Mouse (Mus musculus) limb, embryonic 11.5 days (tissue): ENCODE data around the gene Ppil3. TPM values are rescaled to one million over a fixed set of nuclear protein-coding genes. Genes with fewer than 3 reads are reported as not detected.

Source experiments
- ATAC-seq: fragments of 200-750 bp; cut with Nextera tagmentation; 2 replicates; pipeline ENCODE4 v1.8.0; 2017; ENCODE audit warnings: low read depth; ENCODE audit not compliant: insufficient number of reproducible peaks, low FRiP score, low TSS enrichment
- DNase-seq: peaks from one replicate; pipeline ENCODE4 v3.0.0-alpha.2; 2015; ENCODE audit warnings: low spot score
- H3K27ac ChIP-seq: fragments of 300-500 bp; sonication (generic); replicated peaks from 2 replicates; pipeline ENCODE4 v1.5.1; 2014; ENCODE audit warnings: low read depth, mild to moderate bottlenecking, low read length
- H3K27me3 ChIP-seq: fragments of 300-500 bp; sonication (generic); 2 replicates; pipeline ENCODE4 v1.6.1; 2014; ENCODE audit warnings: mild to moderate bottlenecking, low read length, mixed read lengths; ENCODE audit not compliant: control insufficient read depth, insufficient read depth
- H3K36me3 ChIP-seq: fragments of 300-500 bp; sonication (generic); 2 replicates; pipeline ENCODE4 v1.6.1; 2014; ENCODE audit warnings: mild to moderate bottlenecking, low read length, moderate library complexity, mixed read lengths; ENCODE audit not compliant: control insufficient read depth, insufficient read depth
- H3K4me1 ChIP-seq: fragments of 300-500 bp; sonication (generic); 2 replicates; pipeline ENCODE4 v1.6.1; 2014; ENCODE audit warnings: low read length, mixed read lengths; ENCODE audit not compliant: control insufficient read depth, insufficient read depth
- H3K4me2 ChIP-seq: fragments of 300-500 bp; sonication (generic); 2 replicates; pipeline ENCODE4 v1.6.1; 2014; ENCODE audit warnings: low read depth, mild to moderate bottlenecking, moderate library complexity; ENCODE audit not compliant: severe bottlenecking
- H3K4me3 ChIP-seq: fragments of 300-500 bp; sonication (generic); 2 replicates; pipeline ENCODE4 v1.5.1; 2014; ENCODE audit warnings: low read depth, low read length
- H3K9ac ChIP-seq: fragments of 300-500 bp; sonication (generic); 2 replicates; pipeline ENCODE4 v1.6.1; 2014; ENCODE audit warnings: mild to moderate bottlenecking, low read length
- H3K9me3 ChIP-seq: fragments of 300-500 bp; sonication (generic); 2 replicates; pipeline ENCODE4 v1.6.1; 2016; ENCODE audit warnings: low read length; ENCODE audit not compliant: control insufficient read depth
- WGBS: fragments of 180-500 bp; shearing (Covaris S2); extraction: QIAGEN DNeasy Blood & Tissue Kit; methylation state at CpG from one replicate; pipeline ENCODE4 v1.1.7; 2014; 5-methylcytosine and 5-hydroxymethylcytosine counted together
- polyA plus RNA-seq: library from polyadenylated mRNA; unstranded; fragments of >200 nt; fragmentation: Nextera tagmentation; extraction: Ambion mirVana; gene quantifications from 2 replicates; pipeline ENCODE4 v1.2.1, GENCODE M21; 2014

The Ppil3 gene
- polyA plus RNA-seq, 1 experiment from 2014 or later, result 57.2 TPM

DNA sequence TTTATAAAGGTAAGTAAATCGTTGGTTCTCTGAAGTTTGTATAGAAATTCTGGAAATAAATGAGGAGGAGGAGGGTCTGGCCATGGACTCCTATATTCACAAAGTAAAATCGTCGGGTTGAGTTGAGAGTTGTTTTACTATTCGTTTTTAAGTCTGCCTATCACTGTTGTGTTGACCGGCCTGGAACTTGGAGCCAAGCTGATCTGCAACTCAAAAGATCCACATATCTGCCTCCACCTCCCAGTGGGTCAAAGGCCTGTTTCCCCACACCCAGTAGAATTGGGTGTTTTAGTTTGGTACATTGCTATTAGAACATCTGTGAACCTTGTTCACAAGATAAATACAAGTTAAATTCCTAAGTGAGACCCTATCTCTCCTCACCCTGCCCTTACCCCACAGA lies 41.5 kb downstream of the Ppil3 start:
- H3K9ac ChIP-seq, result no peak overlapping the region
- peaks cover 25% of the 10 kb centered on the region for H3K36me3 ChIP-seq
- no peak overlapping the region for H3K4me2 ChIP-seq
- WGBS, result 94% methylated on average over 5 of the region's 5 CpGs
- H3K27ac ChIP-seq, result no peak overlapping the region
- H3K4me3 ChIP-seq, result no peak overlapping the region
- no peak for DNase-seq
- H3K27me3 ChIP-seq, result no peaks in the 10 kb centered on the region
- no peak for ATAC-seq
- H3K4me1 ChIP-seq, result no peaks in the 10 kb centered on the region
- H3K9me3 ChIP-seq, result no peaks in the 10 kb centered on the region

GRCm38 (mm10) chr1:58401396-58401795 lies 43.9 kb downstream of the Ppil3 start:
- no peak overlapping the region for H3K4me2 ChIP-seq
- peaks cover 32% of the 10 kb centered on the region for H3K36me3 ChIP-seq
- no peak overlapping the region for H3K27ac ChIP-seq
- H3K9me3 ChIP-seq, result no peaks in the 10 kb centered on the region
- H3K27me3 ChIP-seq, result no peaks in the 10 kb centered on the region
- DNase-seq (no peak), ATAC-seq (no peak)
- H3K4me3 ChIP-seq, result no peak overlapping the region
- WGBS, result 93% methylated on average over 6 of the region's 6 CpGs
- H3K4me1 ChIP-seq, result no peaks in the 10 kb centered on the region
- H3K9ac ChIP-seq, result no peak overlapping the region

GRCm38 (mm10) chr1:58397731-58398130 lies 47.6 kb downstream of the Ppil3 start:
- Histone ChIP-seq H3K4me2 (no peak overlapping the region), H3K9me3 (no peaks in the 10 kb centered on the region), H3K4me3 (no peak overlapping the region), H3K36me3 (peaks cover 30% of the 10 kb centered on the region), H3K4me1 (no peaks in the 10 kb centered on the region), H3K27me3 (no peaks in the 10 kb centered on the region), H3K27ac (no peak overlapping the region), H3K9ac (no peak overlapping the region)
- WGBS, result 95% methylated on average over 6 of the region's 6 CpGs
- DNase-seq (no peak), ATAC-seq (no peak)

GRCm38 (mm10) chr1:58396179-58396578 lies 49.1 kb downstream of the Ppil3 start:
- Histone ChIP-seq H3K27me3 (no peaks in the 10 kb centered on the region), H3K9ac (no peak overlapping the region), H3K4me1 (peaks cover 6% of the 10 kb centered on the region; the same call in 1 of the 2 replicates), H3K4me2 (no peak overlapping the region), H3K4me3 (no peak overlapping the region), H3K27ac (no peak overlapping the region), H3K36me3 (peaks cover 25% of the 10 kb centered on the region), H3K9me3 (no peaks in the 10 kb centered on the region)
- 100% methylated on average over 1 of the region's 1 CpGs for WGBS
- no peak for ATAC-seq
- DNase-seq, result no peak

DNA sequence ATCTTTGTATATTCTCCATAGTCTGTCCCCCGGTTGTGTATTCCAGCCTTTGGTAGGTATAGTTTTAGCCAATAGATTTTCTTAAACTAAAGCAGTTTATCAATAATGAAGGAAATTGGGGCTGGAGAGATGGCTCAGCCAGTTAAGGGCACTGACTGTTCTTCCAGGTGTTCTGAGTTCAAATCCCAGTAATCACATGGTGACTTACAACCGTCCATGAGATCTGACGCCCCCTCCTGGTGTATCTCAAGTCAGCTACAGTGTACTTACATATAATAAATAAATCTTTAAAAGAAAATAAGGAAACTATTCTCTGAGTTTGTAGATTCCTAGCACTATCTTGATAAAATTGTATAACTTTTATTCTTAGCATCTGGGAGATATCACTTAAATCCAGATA lies 49.9 kb downstream of the Ppil3 start:
- no peak overlapping the region for H3K27ac ChIP-seq
- 91% methylated on average over 3 of the region's 3 CpGs for WGBS
- H3K9ac ChIP-seq, result no peak overlapping the region
- peaks cover 7% of the 10 kb centered on the region; the same call in 1 of the 2 replicates for H3K4me1 ChIP-seq
- peaks cover 19% of the 10 kb centered on the region for H3K36me3 ChIP-seq
- H3K4me2 ChIP-seq, result no peak overlapping the region
- H3K27me3 ChIP-seq, result no peaks in the 10 kb centered on the region
- H3K9me3 ChIP-seq, result no peaks in the 10 kb centered on the region
- ATAC-seq, result no peak
- no peak overlapping the region for H3K4me3 ChIP-seq
- no peak for DNase-seq

DNA sequence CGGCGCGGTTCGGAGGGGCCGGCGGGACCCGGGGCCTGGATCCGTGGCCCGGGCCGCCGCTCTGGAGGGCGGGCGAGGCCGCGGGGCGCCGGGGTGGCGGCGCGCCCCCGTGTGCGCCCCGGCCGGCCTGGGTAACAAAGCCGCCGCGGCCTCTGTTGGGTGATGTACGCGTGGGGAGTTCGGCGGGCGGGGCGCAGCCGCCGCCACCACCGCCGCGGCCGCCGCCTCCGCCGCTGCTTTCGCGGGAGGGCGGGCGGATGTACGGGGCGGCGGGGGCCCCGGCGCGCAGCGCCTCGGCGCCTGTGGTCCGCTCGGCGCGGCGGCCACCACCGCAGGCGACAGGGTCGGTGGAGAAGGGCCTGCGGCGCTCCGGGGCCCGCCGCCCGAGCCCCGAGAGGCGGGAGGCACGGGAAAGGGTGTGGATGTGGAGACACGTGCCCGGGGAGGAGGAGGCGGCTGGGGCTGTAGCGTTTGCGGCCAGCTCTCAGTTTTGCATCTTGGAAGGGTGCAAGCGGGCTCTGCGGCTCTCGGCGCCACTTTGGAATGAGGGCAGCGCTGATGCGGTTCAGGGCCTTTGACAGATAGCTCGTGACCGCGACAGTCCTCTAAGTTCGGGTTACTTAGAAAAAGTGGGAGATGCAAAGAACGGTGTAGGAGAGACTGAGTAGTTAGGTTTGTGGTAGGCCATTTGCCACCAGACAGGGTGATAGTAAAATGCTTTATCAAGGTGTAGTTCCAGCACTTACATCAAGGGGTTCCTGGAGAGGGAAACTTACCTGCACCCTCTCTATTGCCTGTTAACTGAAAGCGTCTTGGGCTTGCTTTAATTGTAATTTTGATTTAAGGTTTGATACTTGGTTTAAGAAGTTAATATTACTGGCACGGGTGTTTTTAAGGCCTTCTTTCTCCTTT lies 51.7 kb downstream of the Ppil3 start:
- WGBS, result under 1% methylated on average over 75 of the region's 90 CpGs
- ATAC-seq, result peak; percentile 65
- H3K4me3 ChIP-seq, result peak overlapping the region; percentile 90

DNA sequence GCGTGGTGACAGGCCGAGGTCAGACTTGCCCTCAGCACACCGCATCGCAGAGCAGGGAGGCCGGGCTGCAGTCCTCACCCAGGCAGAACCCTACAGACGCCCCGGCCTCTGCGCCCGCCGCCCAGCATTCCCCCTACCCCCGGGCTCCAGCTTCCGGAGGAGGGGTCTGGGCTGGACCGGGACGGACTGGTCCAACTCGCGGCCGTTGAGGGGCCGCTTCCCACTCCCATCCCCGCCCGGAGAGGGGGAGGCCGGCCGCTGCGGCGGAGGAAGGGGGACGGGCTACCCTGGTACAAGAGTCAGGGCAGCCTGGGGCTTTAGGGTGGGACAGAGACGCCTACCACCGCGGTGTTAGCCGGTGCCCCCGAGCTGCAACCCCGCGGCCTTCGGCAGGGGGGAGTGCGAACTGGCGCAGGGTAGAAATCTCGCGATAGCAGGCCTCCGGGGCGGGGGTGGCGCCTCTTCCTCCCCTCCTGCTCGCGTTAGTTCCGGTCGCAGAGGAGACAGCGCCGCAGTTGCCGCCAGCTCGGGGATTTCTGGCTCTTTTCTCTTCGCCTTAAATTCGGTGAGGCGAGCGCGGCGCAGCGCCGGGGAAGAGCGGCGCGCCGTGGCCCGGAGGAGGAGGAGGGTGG lies 52.5 kb downstream of the Ppil3 start, which contains the start of gene Bzw1:
Gene Bzw1, plus strand, starts transcription at position 247 of the 632 bp plus-strand sequence.
- Histone ChIP-seq H3K27ac (peak within 1 kb of the TSS; percentile 98), H3K4me1 (peaks cover 7% of the 10 kb centered on the region; the same call in 1 of the 2 replicates), H3K9me3 (no peaks in the 10 kb centered on the region), H3K9ac (peak within 1 kb of the TSS; percentile 97), H3K27me3 (no peaks in the 10 kb centered on the region), H3K36me3 (peaks cover 10% of the 10 kb centered on the region; the same call in 1 of the 2 replicates), H3K4me3 (peak within 1 kb of the TSS; percentile 90), H3K4me2 (peak within 1 kb of the TSS; percentile 84)
- DNase-seq (peak; percentile 94), ATAC-seq (peak; percentile 97)
- under 1% methylated on average over 42 of the region's 61 CpGs for WGBS

More for the DNA sequence above, 51.7 kb downstream of the Ppil3 start:
- Histone ChIP-seq H3K4me2 (peak overlapping the region; percentile 84), H3K9ac (peak overlapping the region; percentile 97), H3K4me1 (peaks cover 7% of the 10 kb centered on the region; the same call in 1 of the 2 replicates), H3K27me3 (no peaks in the 10 kb centered on the region), H3K27ac (peak overlapping the region; percentile 98), H3K9me3 (no peaks in the 10 kb centered on the region), H3K36me3 (peaks cover 14% of the 10 kb centered on the region; the same call in 1 of the 2 replicates)
- DNase-seq, result peak; percentile 56

DNA sequence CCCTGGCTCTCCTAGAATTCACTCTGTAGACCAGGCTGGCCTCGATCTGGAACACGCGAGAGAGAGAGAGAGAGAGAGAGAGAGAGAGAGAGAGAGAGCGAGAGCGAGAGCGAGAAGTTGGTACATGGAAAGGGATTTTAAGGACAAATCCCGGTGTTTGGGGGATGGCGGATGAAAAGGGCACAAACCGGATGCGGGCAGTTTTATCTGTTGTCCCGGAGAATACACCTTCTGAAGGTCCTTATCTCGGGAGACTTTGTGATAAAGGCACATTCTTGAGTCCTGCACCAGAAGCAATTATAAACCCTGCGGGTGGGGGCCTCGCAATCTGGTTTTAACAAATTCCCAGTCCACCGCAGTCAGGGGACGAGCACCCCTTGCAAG lies 53.0 kb downstream of the Ppil3 start:
- Histone ChIP-seq H3K4me1 (peaks cover 7% of the 10 kb centered on the region; the same call in 1 of the 2 replicates), H3K27me3 (no peaks in the 10 kb centered on the region), H3K9ac (peak overlapping the region; percentile 97), H3K36me3 (peaks cover 7% of the 10 kb centered on the region; the same call in 1 of the 2 replicates), H3K4me3 (peak overlapping the region; percentile 90), H3K4me2 (peak overlapping the region; percentile 84), H3K27ac (peak overlapping the region; percentile 98), H3K9me3 (no peaks in the 10 kb centered on the region)
- DNase-seq, result no peak
- ATAC-seq, result no peak; the same call in 1 of the 2 replicates
- WGBS, result 1% methylated on average over 16 of the region's 16 CpGs
